Mouse (Mus musculus): ENCODE data around the gene Anks1b.

Anks1b gene

GRCm38 (mm10) chr10:90859665-90860523 is 986.6 kb downstream of the Anks1b start:
- peak; percentile 81 to 82 for DNase-seq (ENCODE audit: low spot score in 2 of 2)

GRCm38 (mm10) chr10:90863881-90864598 is 990.7 kb downstream of the Anks1b start:
- no peak for DNase-seq (ENCODE audit: low spot score in 2 of 2)

- no peak for DNase-seq (ENCODE audit: low spot score in 2 of 2)
Observed at GRCm38 (mm10) chr10:90864599-90864889, 991.2 kb downstream of the Anks1b start.

- peak; percentile 36 to 69 for DNase-seq (ENCODE audit: low spot score in 2 of 2)
Observed at GRCm38 (mm10) chr10:90873204-90873603, 999.9 kb downstream of the Anks1b start.

- no peak for DNase-seq (ENCODE audit: low spot score in 2 of 2)
Observed at GRCm38 (mm10) chr10:90874166-90874565, 1000.9 kb downstream of the Anks1b start.

- DNase-seq (ENCODE audit: low spot score in 2 of 2): no peak
Observed at GRCm38 (mm10) chr10:90880854-90881560, 1007.7 kb downstream of the Anks1b start.

GRCm38 (mm10) chr10:90889566-90889965 is 1016.3 kb downstream of the Anks1b start:
- DNase-seq (ENCODE audit: low spot score in 2 of 2): no peak

GRCm38 (mm10) chr10:90892728-90893127 is 1019.4 kb downstream of the Anks1b start:
- peak; percentile 53 to 72 for DNase-seq (ENCODE audit: low spot score in 2 of 2)

GRCm38 (mm10) chr10:90897894-90898293 is 1024.6 kb downstream of the Anks1b start:
- no peak for DNase-seq (ENCODE audit: low spot score in 2 of 2)

- no peak for DNase-seq (ENCODE audit: low spot score in 2 of 2)
Observed at GRCm38 (mm10) chr10:90904185-90904584, 1030.9 kb downstream of the Anks1b start.

- DNase-seq (ENCODE audit: low spot score in 2 of 2): no peak
Observed at GRCm38 (mm10) chr10:90907381-90907780, 1034.1 kb downstream of the Anks1b start.

GRCm38 (mm10) chr10:90923476-90923875 is 1050.2 kb downstream of the Anks1b start:
- no peak for DNase-seq (ENCODE audit: low spot score in 2 of 2)

- DNase-seq (ENCODE audit: low spot score in 2 of 2): no peak
Observed at GRCm38 (mm10) chr10:90933088-90933487, 1059.8 kb downstream of the Anks1b start.

- DNase-seq (ENCODE audit: low spot score in 2 of 2): no peak
Observed at GRCm38 (mm10) chr10:90934678-90935077, 1061.4 kb downstream of the Anks1b start.

GRCm38 (mm10) chr10:90937721-90938460 is 1064.6 kb downstream of the Anks1b start:
- DNase-seq (ENCODE audit: low spot score in 2 of 2): no peak

- DNase-seq (ENCODE audit: low spot score in 2 of 2): no peak
Observed at GRCm38 (mm10) chr10:90940521-90941520, 1067.5 kb downstream of the Anks1b start.

- DNase-seq (ENCODE audit: low spot score in 2 of 2): no peak
Observed at GRCm38 (mm10) chr10:90942001-90942700, 1068.8 kb downstream of the Anks1b start.

GRCm38 (mm10) chr10:90947043-90947442 is 1073.7 kb downstream of the Anks1b start:
- no peak for DNase-seq (ENCODE audit: low spot score in 2 of 2)

GRCm38 (mm10) chr10:90947608-90948373 is 1074.5 kb downstream of the Anks1b start:
- DNase-seq (ENCODE audit: low spot score in 2 of 2): no peak
